Mouse (Mus musculus) brain, embryonic 14.5 days (tissue): ENCODE measurements around the gene Haus4. TPM values are rescaled to one million over a fixed set of nuclear protein-coding genes. Genes with fewer than 3 reads are reported as not detected.

Experiments used
- DNase-seq: peaks from one replicate; pipeline ENCODE4 v3.0.0-alpha.2; 2011; ENCODE audit warnings: low read depth
- CTCF ChIP-seq: fragments of 200-500 bp; IDR thresholded peaks from 2 replicates; pipeline ENCODE4 v1.5.1; 2012; ENCODE audit warnings: inconsistent platforms, mild to moderate bottlenecking, moderate library complexity, borderline replicate concordance; ENCODE audit not compliant: insufficient read depth, insufficient read length; ENCODE audit errors: extremely low read depth
- POLR2A ChIP-seq: fragments of 200-500 bp; IDR thresholded peaks from 2 replicates; pipeline ENCODE4 v1.6.1; 2012; ENCODE audit warnings: mild to moderate bottlenecking, inconsistent platforms, borderline replicate concordance; ENCODE audit not compliant: poor library complexity, insufficient read depth, insufficient read length, severe bottlenecking; ENCODE audit errors: extremely low read depth
- polyA plus RNA-seq: library from polyadenylated mRNA; depleted of rRNA; stranded (reverse); fragments of >200 nt; gene quantifications from 2 replicates; pipeline ENCODE4 v1.2.3, GENCODE M21; 2012

Gene Haus4
- polyA plus RNA-seq, 1 experiment, result 15.5 TPM

GRCm38 (mm10) chr14:54569451-54570392 lies 15.3 kb upstream of the Haus4 start:
- peak; percentile 38 for DNase-seq
- TF ChIP-seq POLR2A, result no peak
- TF ChIP-seq CTCF, result no peak

- DNase-seq, result peak; percentile 90
- TF ChIP-seq CTCF (peak; percentile 88), POLR2A (no peak)
Observed at GRCm38 (mm10) chr14:54568694-54569414, 14.4 kb upstream of the Haus4 start.

- DNase-seq, result no peak
- no peak for TF ChIP-seq POLR2A
- TF ChIP-seq CTCF, result no peak
Observed at GRCm38 (mm10) chr14:54560527-54561242, 6.3 kb upstream of the Haus4 start.

GRCm38 (mm10) chr14:54557330-54557729 lies 2.9 kb upstream of the Haus4 start:
- DNase-seq, result no peak
- TF ChIP-seq CTCF, result no peak
- no peak for TF ChIP-seq POLR2A

GRCm38 (mm10) chr14:54553454-54553974 lies 902 bp downstream of the Haus4 start:
- DNase-seq, result peak; percentile 72
- no peak for TF ChIP-seq CTCF
- no peak for TF ChIP-seq POLR2A

GRCm38 (mm10) chr14:54544703-54545102 lies 9.7 kb downstream of the Haus4 start:
- DNase-seq, result no peak

GRCm38 (mm10) chr14:54540771-54541170 lies 13.6 kb downstream of the Haus4 start:
- TF ChIP-seq POLR2A, result no peak
- DNase-seq, result no peak

More at GRCm38 (mm10) chr14:54544703-54545102, 9.7 kb downstream of the Haus4 start:
- TF ChIP-seq POLR2A, result no peak
- no peak for TF ChIP-seq CTCF

GRCm38 (mm10) chr14:54538580-54538979 lies 15.8 kb downstream of the Haus4 start:
- no peak for TF ChIP-seq POLR2A
- no peak for TF ChIP-seq CTCF
- DNase-seq, result no peak

GRCm38 (mm10) chr14:54528446-54529111 lies 25.8 kb downstream of the Haus4 start:
- TF ChIP-seq CTCF, result peak; percentile 93
- TF ChIP-seq POLR2A, result no peak
- DNase-seq, result peak; percentile 85

- no peak for TF ChIP-seq POLR2A
- TF ChIP-seq CTCF, result no peak
- no peak for DNase-seq
Observed at GRCm38 (mm10) chr14:54528007-54528393, 26.4 kb downstream of the Haus4 start.

GRCm38 (mm10) chr14:54527227-54528006 lies 27.0 kb downstream of the Haus4 start:
- peak; percentile 71 for DNase-seq
- TF ChIP-seq POLR2A (no peak), CTCF (no peak)

GRCm38 (mm10) chr14:54523600-54523999 lies 30.8 kb downstream of the Haus4 start:
- TF ChIP-seq CTCF, result peak; percentile 41; the same call in 1 of the 2 replicates
- TF ChIP-seq POLR2A, result no peak
- DNase-seq, result peak; percentile 49

- DNase-seq, result no peak
- no peak for TF ChIP-seq POLR2A
- no peak for TF ChIP-seq CTCF
Observed at GRCm38 (mm10) chr14:54516710-54517310, 37.6 kb downstream of the Haus4 start.
